Mouse (Mus musculus): ENCODE measurements around the gene St6galnac3. TPM values are rescaled to one million over a fixed set of nuclear protein-coding genes. Genes with fewer than 3 reads are reported as not detected.

The St6galnac3 gene
- total and polyA plus RNA-seq, 3 experiments = 0.08 to 1.1 (median 0.38) TPM

DNA sequence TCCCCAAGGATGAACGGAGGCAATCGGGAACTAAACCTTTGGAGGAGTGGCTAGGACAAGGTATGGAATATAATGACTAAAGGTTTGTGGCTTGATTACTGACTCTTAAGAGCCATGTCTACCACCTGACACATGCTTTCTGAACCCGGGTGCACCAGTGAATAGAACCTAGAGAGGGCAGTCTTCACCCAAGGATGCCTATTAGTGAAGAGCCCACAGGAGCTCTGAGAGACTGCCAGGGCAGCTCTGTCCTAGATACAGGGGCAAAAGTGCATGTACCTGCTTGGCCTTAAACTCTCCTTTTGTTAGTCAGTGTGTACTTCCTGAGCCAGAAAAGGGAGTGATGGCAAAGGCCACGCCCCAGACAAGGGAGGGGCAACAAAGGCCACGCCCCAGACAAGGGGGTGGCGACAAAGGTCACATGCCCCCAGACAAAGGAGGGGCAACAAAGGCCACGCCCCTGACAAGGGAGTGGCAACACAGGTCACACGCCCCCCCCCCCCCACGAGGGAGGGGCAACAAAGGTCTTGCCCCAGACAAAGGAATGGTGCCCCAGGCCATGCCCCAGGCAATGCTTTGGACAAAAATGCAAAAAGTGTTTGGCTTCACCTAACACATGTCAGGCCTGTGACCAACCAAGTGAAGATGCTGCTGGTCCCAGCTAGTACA lies 376.0 kb downstream of the St6galnac3 start:
- dilution Hi-C loops (cut with MboI; ENCODE audit: extremely low pct_ligation_motif_present, extremely low pct_unique_long_range_greater_than_20kb, low sequenced_read_pairs) = no loop called here
- no peak overlapping the region for H3K27ac ChIP-seq (ENCODE audit: insufficient read depth, low read depth)

DNA sequence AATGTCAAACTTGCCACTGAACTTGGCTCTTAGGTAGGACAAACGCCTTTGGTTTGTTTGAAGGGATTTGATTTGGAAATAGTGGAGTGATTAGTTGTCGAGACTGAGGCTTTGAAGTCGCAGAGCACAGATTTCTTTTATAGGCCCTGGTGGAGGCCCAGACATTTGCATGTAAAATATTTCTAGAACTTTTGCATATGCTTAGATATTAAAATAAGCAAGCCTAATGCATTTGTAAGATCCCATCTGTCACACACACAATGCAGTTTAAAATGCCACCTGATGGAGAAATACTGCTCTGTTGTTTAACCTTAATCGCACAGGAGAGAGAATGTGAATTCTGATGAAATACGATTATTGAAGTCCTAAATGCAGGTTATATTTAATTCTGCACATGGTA lies 380.0 kb downstream of the St6galnac3 start:
- DNase-seq (ENCODE audit: extremely low read depth) = no peak
- dilution Hi-C loops (cut with MboI; ENCODE audit: extremely low pct_ligation_motif_present, extremely low pct_unique_long_range_greater_than_20kb, low sequenced_read_pairs) = no loop called here
- no peaks in the 10 kb centered on the region for H3K9me3 ChIP-seq (replicated peaks; ENCODE audit: low read length)
- H3K4me1 ChIP-seq (ENCODE audit: control insufficient read depth in 1 of 2, insufficient read depth in 2 of 2) = peaks cover 2 to 15% of the 10 kb centered on the region in 2 experiments; a peak in 3 of 4 replicates
- no peak overlapping the region for H3K9ac ChIP-seq (ENCODE audit: insufficient read depth, low read depth)
- no peak overlapping the region for H3K4me2 ChIP-seq (ENCODE audit: insufficient read depth, low read depth, poor library complexity, severe bottlenecking)
- no peaks in the 10 kb centered on the region for H3K27me3 ChIP-seq (replicated peaks)
- H3K36me3 ChIP-seq (replicated peaks in 1 of 2; ENCODE audit: control insufficient read depth in 1 of 2, insufficient read depth in 1 of 2, low read length in 1 of 2) = no peaks in the 10 kb centered on the region
- H3K27ac ChIP-seq (ENCODE audit: insufficient read depth, low read depth) = no peak overlapping the region
- in situ Hi-C loops (cut with MboI; ENCODE audit: low pct_ligation_motif_present, low pct_unique_long_range_greater_than_20kb, low sequenced_read_pairs) = no loop called here
- H3K4me3 ChIP-seq (replicated peaks in 1 of 3; ENCODE audit: low read depth in 2 of 3, low read length in 2 of 3, poor library complexity in 1 of 3) = no peak overlapping the region
- TF ChIP-seq CHD1 (IDR thresholded peaks at IDR 0.05; ENCODE audit: low read depth, low read length) (no peak), POLR2AphosphoS2 (IDR thresholded peaks at IDR 0.05; ENCODE audit: low read depth, low read length) (no peak), RAD21 (IDR thresholded peaks at IDR 0.05; ENCODE audit: low read depth, low read length) (no peak), KAT2A (IDR thresholded peaks at IDR 0.05; ENCODE audit: insufficient replicate concordance, low read length) (no peak), SIN3A (IDR thresholded peaks at IDR 0.05; ENCODE audit: low read length) (no peak), USF1 (IDR thresholded peaks at IDR 0.05; ENCODE audit: low read depth, low read length) (no peak), MYC (IDR thresholded peaks at IDR 0.05; ENCODE audit: low read depth, low read length) (no peak), ZNF384 (IDR thresholded peaks at IDR 0.05; ENCODE audit: low read depth, low read length) (no peak), NRF1 (IDR thresholded peaks at IDR 0.05; ENCODE audit: low read depth, low read length) (no peak), PAX5 (IDR thresholded peaks at IDR 0.05; ENCODE audit: low read length) (no peak), BHLHE40 (IDR thresholded peaks at IDR 0.05; ENCODE audit: low read depth, low read length) (no peak), CTCF (conservative IDR thresholded peaks at IDR 0.05 in 1 of 2, IDR thresholded peaks at IDR 0.05 in 1 of 2; ENCODE audit: low read depth in 2 of 2, low read length in 2 of 2) (no peak), USF2 (conservative IDR thresholded peaks at IDR 0.05; ENCODE audit: low read depth, low read length) (no peak), ETS1 (conservative IDR thresholded peaks at IDR 0.05; ENCODE audit: low read depth, low read length) (no peak), UBTF (IDR thresholded peaks at IDR 0.05; ENCODE audit: low read depth, low read length) (no peak), NELFE (IDR thresholded peaks at IDR 0.05; ENCODE audit: low read depth, low read length) (no peak), SMC3 (IDR thresholded peaks at IDR 0.05; ENCODE audit: low read depth, low read length) (no peak), EP300 (IDR thresholded peaks at IDR 0.05; ENCODE audit: low read length) (no peak), ZKSCAN1 (IDR thresholded peaks at IDR 0.05; ENCODE audit: borderline replicate concordance, low read depth, low read length) (no peak), MAZ (IDR thresholded peaks at IDR 0.05; ENCODE audit: low read depth, low read length) (no peak)
- no peaks in the 10 kb centered on the region for H3K79me2 ChIP-seq (replicated peaks; ENCODE audit: control insufficient read depth, extremely low read depth, insufficient read depth, poor library complexity, severe bottlenecking)

More for the DNA sequence above, 376.0 kb downstream of the St6galnac3 start:
- no peak overlapping the region for H3K9ac ChIP-seq (ENCODE audit: insufficient read depth, low read depth)
- H3K4me2 ChIP-seq (ENCODE audit: insufficient read depth, low read depth, poor library complexity, severe bottlenecking) = no peak overlapping the region
- TF ChIP-seq NELFE (IDR thresholded peaks at IDR 0.05; ENCODE audit: low read depth, low read length) = no peak
- TF ChIP-seq CTCF (conservative IDR thresholded peaks at IDR 0.05 in 1 of 2, IDR thresholded peaks at IDR 0.05 in 1 of 2; ENCODE audit: low read depth in 2 of 2, low read length in 2 of 2) = peak; percentile 10 to 80; a peak in 2 of 4 replicates
- no peak for TF ChIP-seq GABPA (IDR thresholded peaks at IDR 0.05; ENCODE audit: insufficient replicate concordance, low read depth, low read length)
- no peak for TF ChIP-seq KAT2A (IDR thresholded peaks at IDR 0.05; ENCODE audit: insufficient replicate concordance, low read length)
- no peak for TF ChIP-seq TCF12 (IDR thresholded peaks at IDR 0.05; ENCODE audit: low read depth, low read length)
- TF ChIP-seq USF2 (conservative IDR thresholded peaks at IDR 0.05; ENCODE audit: low read depth, low read length) = peak; percentile 33; the same call in 1 of the 2 replicates
- TF ChIP-seq ZKSCAN1 (IDR thresholded peaks at IDR 0.05; ENCODE audit: borderline replicate concordance, low read depth, low read length) = no peak
- peak; percentile 78 for TF ChIP-seq ZC3H11A (IDR thresholded peaks at IDR 0.05; ENCODE audit: low read depth, low read length)
- peak; percentile 84 for TF ChIP-seq RAD21 (IDR thresholded peaks at IDR 0.05; ENCODE audit: low read depth, low read length)
- TF ChIP-seq NRF1 (IDR thresholded peaks at IDR 0.05; ENCODE audit: low read depth, low read length) = no peak
- no peak for TF ChIP-seq EP300 (IDR thresholded peaks at IDR 0.05; ENCODE audit: low read length)
- TF ChIP-seq SMC3 (IDR thresholded peaks at IDR 0.05; ENCODE audit: low read depth, low read length) = peak; percentile 91
- TF ChIP-seq USF1 (IDR thresholded peaks at IDR 0.05; ENCODE audit: low read depth, low read length) = peak; percentile 51
- no peak for TF ChIP-seq JUN (IDR thresholded peaks at IDR 0.05; ENCODE audit: insufficient read depth, low read depth, low read length)
- H3K27me3 ChIP-seq (replicated peaks) = no peaks in the 10 kb centered on the region
- in situ Hi-C loops (cut with MboI; ENCODE audit: low pct_ligation_motif_present, low pct_unique_long_range_greater_than_20kb, low sequenced_read_pairs) = no loop called here
- no peaks in the 10 kb centered on the region for H3K9me3 ChIP-seq (replicated peaks; ENCODE audit: low read length)
- DNase-seq (ENCODE audit: extremely low read depth) = peak; percentile 38
- H3K36me3 ChIP-seq (replicated peaks in 1 of 2; ENCODE audit: control insufficient read depth in 1 of 2, insufficient read depth in 1 of 2, low read length in 1 of 2) = no peaks in the 10 kb centered on the region
- H3K79me2 ChIP-seq (replicated peaks; ENCODE audit: control insufficient read depth, extremely low read depth, insufficient read depth, poor library complexity, severe bottlenecking) = no peaks in the 10 kb centered on the region
- no peak overlapping the region for H3K4me3 ChIP-seq (replicated peaks in 1 of 3; ENCODE audit: low read depth in 2 of 3, low read length in 2 of 3, poor library complexity in 1 of 3)
- peaks cover 2 to 12% of the 10 kb centered on the region in 2 experiments; a peak in 3 of 4 replicates for H3K4me1 ChIP-seq (ENCODE audit: control insufficient read depth in 1 of 2, insufficient read depth in 2 of 2)

Measured in CH12.LX (cell line).